Mouse (Mus musculus) layer of hippocampus, adult 9-11 months (tissue): ENCODE results near the gene Ccnk.

ENCODE experiments used
- DNase-seq: peaks from one replicate; pipeline ENCODE4 v3.0.0; 2022

Ccnk gene

DNA sequence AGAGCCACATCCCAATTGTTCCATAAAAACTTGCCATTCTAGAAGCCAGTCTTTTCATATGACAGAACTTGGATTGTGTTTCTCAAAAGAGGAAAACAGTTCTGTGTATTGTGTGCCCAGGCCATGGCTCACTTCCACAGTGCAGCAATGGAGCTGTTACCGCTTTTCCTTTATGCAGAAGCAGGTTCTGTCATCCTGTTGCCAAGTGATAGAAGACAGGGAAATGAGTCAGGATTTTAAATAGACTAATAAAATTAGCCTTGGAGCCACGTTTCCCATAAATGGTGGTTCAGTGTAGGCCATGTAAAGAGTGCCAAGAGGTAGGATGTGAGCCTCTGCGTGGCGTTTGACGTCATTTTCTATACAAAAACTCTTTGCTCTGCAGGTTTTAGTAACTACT lies 14.5 kb downstream of the Ccnk start:
- DNase-seq = peak; percentile 69

DNA sequence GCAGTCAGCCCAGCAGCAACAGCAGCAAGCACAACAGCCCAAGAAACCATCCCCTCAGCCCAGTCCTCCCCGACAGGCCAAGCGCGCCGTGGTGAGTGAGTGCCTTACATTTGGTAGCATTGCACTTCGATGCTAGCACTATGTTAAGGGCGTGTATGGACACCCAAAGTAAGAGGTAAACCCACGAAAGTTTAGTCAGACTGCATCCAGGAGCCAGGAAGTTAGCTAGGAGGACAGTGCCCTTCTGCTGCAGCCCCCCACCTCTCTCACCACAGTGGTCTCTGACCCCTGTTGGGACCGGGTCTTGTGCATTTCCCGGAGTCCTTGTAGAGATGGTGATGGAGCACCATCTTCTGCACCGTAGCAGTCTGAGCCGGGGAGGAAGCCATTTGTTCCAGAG lies 16.4 kb downstream of the Ccnk start:
- DNase-seq = no peak

DNA sequence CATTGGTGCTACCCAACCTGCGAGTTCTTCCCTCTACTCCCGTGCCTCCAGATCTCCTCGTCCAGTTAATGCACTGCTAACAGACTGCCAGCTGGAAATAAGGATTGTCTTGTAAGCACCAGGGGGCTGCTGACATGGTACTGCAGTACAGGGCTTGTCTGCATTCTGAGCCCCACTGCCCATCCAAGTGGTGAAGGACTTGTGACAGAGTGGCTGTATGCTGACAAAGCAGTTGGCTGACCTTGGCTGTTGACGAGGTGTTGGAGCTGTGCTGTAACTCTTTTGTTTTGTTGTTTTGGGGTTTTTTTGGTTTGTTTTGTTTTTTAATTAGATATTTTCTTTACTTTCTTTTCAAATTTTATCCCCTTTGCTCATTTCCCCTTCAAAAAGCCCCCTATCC lies 19.1 kb downstream of the Ccnk start:
- DNase-seq = no peak

DNA sequence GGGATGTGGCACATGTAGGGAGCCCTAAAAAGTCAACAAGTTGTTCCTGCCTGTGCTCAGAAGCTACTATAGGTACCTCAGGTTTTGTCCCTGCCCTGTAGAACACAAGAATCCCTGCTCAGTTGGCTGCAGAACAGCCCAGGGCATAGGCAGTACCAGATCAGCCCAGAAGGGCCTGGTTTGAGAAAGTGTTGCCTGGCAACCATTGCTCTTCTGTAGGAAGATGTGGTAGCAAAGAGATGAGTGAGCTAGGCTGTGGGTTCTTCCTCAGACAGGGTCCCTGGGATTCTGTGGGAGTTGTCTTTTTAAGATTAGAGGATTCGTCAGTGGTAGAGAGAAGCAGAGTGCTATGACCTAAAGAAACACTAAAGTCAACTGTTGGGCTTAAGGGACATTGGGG lies 20.7 kb downstream of the Ccnk start:
- no peak for DNase-seq

DNA sequence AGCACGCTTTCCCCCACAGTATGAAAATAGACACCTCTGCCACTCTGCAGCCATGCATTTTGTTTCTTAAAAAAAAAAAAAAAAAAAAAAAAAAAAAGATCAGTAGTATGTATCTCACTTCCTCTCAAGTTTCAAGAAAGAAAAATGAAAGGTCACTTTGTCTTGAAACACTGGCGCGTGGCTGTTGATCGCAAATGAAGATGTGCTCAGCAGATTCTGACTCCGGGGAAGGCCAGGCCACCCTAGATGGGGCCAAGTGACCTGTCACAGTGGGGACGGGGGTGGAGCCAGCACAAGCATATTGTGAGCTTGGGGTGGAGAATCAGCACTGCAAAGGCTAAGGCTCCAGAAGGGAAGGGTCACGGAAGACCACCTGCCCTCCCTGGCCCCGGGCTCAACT lies 24.5 kb downstream of the Ccnk start:
- no peak for DNase-seq

DNA sequence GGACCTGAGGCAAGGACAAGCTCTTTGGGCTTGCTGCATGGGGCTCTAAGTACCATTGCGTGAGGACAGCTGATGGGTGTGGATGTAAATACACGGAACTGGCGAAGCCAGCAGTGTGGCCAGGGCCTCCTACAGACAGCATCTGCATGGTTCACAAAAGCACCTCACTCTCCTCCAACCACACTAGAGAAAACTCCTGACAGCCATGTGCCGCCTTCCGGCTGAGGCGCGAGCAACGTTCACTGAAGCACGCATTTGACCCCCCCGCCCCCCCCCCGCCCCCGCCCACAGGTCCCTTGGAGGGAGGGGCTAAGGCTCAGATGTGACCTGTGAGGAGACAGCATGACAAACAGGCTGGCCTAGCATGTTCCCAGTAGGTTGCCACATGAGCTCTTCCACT lies 25.6 kb downstream of the Ccnk start:
- no peak for DNase-seq

DNA sequence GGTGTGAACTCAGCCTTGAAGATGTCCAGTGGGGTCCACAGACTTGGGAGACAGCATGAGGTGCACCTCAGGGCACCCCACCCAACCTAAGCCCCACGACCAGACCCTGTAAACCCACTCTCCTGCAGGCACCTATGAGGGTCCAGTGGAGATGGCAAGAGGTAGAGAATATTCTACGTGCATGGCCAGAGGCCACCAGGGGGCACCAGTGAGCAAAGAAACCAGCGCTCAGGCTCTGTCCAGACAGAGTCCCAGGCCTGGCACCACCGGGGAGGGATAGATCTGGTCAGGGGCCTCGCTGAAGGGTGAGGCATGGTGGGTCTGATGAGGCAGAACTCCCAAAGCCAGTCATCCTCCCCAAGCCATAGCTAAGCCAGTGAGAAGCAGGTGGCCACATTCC lies 27.3 kb downstream of the Ccnk start:
- no peak for DNase-seq

DNA sequence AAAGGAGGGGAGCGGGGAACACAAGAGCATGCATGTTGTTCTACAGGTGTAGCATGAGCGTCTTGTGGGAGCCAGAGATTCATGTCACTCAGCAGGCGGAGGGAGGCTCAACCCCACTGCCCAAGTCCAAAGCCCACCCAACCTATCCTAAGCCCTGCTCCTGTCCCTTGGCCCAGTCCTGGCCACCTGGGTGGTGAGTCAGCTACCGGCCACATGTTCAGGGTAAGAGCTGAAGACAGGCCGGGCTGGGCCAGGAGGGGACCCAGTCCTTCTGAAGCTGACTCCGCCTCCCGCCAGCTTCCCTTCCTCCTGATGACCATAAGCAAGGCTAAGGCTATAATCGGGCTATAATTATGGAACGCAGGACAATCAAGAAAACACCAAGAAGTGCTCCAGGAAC lies 28.8 kb downstream of the Ccnk start:
- DNase-seq = no peak

DNA sequence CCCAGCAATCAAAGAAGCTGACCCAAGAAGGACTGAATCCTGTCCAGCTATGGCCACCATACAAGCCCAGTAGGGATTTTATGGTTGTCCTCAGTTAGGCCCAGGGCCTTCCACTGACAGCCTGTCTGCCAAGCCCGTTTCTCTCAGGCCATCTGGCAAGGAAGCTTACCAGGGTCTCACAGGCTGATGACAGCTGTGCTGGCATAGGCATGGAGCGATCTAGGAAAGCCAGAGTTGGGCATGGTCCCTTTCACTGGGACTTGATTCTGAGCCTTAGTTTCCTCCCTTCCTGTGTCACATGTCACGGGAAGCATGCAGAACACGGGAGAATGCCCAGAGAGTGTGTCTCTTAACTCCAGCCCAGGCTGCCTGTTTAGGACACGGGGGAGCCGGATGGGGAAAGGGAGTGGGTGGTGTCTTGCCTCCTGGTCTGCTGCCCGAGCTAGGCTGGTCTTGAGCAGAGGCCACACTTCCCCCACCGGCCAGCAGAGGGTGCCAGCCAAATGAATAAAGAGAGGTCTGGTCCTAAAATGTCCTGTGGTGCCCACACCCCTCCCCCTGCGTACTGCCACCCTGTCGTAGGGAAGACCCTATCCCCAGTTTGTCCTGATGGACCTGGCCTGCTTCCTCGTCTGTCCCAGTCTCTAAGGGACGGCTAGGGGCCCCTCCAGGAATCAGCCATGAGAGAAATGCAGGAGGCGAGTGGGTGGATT lies 29.5 kb downstream of the Ccnk start:
- DNase-seq = peak; percentile 59

DNA sequence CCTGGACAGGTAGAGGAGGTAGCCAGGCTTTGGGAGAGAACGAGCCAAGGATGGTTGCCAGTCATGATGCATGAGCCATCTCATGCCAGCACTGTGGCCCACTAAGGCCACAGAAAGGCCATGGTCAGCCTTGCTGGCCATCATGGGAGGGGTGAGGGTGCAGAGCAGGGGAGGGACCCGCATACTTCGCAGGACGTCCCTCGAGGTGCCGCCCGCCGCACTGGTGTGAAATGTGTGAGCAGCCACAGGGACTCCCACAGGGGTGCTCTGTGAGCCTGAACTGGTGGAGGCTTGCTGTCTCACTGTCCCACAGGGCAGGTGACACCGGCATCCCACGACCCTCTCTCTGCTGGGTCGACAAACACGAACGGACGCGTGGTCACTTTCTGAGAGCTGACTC lies 31.2 kb downstream of the Ccnk start:
- DNase-seq = no peak

DNA sequence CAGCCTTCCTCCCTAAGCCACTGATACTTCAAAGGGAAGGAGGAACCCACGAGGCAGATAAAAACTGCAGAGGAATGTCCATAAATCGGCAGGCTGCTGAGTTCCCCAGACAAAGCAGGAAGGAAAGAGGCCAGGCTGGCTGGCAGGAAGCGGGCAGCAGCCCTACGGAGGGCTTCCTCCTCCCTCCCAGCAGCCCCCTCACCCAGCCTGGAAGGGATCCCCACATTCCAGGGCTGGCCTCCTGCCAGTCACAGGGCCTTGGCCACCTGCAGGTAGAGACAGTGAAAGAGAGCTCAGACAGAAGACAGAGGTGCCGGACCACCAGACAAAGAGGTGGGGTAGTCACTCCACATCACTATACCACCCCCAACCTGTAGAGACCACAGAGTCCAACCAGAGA lies 32.7 kb downstream of the Ccnk start:
- DNase-seq = no peak

DNA sequence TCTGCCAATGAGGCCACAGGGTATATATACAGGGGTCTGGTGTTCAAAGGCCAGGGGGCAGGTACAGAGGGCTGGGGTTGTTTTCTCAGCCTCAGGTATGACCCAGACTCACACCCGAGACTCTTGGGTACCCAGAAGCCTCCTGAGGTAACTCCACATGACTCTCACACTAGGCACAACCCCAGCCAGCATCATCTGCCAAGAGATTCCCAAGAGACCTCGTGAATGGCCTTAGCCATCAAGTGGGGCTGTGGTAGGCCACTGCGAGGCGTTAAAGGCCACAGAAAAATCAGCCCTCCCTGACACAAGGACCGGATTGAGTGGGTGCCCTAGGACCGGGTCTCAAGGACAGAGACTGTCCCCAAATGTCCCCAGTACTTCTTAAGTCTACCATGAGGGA lies 33.1 kb downstream of the Ccnk start:
- DNase-seq = no peak

DNA sequence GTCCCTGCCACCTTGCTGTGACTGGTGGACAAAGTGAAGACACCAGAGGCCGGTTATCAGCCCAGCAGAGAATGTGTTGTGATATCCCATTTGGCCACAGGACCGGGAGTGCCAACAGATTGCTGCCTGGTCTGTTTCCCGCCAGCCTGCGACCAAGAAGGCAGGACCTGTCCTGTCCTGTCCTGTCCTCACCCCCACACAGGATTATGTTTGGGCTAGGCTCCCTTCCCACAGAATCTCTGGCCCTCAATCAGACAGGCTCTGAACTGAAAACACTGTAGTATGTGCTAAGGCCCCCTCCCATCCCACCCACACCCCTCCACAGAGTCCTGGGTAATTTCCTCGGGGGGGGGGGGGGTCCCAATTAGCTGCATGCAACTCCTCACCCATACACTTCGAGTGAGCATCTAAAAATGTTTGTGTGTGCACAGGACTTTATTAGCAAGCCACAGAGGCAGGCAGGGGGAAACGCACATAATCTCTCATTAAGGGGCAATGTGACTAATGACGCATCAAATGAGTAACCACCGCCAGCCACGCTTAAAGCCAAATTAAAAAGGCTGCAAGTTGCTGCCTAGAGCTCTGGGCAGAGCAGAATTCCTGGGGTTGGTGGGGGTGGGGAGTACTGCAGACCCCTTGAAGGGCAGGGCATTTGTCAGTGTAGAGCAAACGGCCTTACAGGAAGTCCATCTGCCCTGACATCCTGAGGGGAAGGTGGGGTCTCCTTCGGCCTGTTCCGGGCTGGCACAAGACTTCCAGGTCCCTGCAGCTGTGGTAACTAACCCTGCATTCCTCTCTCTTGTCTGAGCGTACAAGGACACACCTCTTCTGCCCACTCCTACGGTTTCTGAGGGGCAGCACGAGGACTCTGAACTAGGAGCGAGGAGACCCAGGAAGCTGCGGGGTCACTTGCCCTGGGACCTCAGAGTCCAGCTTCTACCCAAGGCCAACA lies 34.0 kb downstream of the Ccnk start:
- no peak for DNase-seq

DNA sequence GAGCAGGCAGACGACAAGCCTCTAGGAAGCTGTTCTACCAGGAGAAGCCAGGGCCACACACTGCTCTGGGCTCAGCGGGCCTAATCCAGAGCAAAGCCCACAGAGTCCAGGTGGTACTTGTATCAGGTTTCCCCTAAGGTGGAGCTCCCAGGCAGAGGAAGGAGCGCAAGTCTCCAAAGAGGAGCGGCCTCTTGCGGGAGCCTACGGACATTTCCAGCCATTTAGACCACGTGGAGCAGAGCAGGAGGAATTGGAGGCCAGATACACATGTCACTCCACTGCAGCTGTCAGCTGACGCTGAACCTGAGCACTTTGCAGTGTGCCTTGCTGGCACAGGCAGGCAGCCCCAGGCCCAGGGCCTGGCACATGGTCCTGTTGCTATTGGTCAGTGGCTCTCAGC lies 35.7 kb downstream of the Ccnk start:
- DNase-seq = no peak

DNA sequence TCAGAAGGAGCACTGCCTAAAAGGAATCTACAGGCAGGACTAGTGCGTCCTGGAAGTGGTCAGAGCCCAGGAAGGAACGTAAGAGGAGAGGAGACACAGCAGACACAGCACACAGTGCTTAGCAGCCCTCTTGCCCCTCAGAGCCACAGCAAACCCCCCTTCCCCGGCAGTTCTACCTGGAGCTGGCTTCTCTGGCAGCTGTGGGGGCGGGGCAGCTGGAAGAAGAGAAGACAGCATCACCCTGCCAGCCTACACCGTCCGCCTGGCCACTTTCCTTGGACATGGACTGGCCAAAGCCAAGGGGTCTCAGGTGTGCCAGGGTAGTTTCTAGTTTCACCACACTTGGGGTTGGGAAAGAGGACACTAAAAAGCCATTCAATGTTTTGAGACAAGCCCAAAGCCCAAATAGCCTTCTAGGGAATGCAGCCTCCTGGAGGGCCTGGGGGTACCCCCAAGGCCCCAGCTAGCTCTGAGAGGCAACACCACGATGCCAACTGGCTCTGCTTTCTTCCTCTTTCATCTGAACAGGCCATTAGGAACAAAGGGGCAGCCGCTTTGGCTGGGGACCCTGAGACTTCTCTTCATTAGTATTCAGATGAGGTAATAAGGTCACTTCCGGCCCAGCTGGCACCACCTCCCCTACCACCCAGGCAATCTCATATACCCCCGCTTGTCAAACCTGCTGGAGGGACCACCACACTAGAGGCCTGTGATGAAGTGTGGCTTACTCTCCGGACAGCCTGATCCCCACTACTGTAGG lies 37.4 kb downstream of the Ccnk start:
- no peak for DNase-seq

DNA sequence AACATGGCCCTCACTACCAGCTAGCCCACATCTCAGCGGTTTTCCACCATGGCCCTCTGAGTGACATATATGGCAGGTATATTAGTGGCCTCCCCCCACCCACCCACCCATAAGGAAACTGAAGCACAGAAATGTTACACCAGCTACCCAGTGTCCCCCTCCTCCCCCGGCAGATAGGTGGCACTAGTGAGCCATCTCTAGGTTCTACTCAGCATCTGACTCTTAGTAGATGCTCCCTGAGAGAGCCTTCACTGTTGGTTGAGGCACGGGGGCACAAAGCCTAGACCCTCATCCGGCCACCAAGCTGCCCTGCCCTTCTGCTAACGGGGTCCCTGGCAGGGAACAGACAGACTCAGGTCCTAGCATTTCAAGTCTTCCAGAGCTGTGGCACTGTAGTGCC lies 38.2 kb downstream of the Ccnk start:
- no peak for DNase-seq

DNA sequence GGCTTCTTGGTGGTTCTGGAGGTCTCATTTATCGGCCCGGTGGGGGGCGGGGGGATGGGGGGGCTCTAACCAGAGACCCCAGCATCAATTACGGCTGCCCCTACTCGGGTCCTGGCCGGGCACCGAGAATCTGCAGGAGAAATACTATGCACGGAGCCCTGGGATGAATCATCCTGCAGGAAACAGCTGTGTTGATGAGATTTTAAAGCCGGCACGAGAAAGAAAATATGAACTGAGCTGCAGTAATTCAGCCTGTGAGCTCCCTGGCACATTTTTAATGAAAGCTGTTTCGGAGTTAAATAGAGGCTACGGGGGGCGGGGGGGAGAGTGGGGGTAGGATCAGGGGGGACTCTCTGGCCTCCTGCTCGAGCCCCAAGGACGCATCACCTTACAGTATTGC lies 39.8 kb downstream of the Ccnk start:
- no peak for DNase-seq

DNA sequence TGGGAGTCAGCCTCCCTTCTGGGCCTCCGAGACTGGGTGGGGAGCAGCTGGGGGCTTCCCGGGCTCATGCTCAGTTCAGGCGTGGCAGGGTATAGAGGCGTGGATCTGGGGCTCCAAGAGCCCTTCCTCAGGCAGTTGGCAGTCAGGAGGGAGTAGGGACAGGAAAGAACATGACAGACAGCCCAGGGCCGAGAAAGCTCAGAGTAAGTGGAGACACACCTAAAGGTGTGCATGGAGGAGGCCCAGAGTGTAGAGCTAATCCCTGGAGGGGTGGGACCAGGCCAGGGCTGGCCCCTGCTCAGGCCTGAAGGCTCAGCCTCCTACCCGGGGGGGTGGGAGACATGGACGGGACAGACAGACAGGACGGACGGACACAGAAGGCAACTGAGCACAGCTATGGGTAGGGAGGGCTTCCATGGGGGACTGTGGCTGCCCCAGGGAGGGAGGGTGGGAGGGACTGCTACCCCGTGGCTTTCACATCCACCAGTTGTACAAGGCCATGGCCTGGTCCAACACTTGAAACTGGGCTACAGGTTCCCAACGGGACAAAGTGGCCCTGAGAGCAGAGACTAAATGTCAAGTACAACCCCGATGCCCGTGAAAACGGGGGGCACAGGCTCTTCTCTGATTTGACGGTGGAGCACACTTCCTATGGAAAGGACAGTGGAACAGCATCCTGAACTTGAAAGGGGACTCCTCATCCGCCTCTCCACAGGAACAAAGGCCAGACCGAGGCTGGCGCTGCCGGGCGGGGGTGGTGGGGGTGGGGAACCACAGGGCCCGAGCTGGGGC lies 40.6 kb downstream of the Ccnk start:
- DNase-seq = no peak

DNA sequence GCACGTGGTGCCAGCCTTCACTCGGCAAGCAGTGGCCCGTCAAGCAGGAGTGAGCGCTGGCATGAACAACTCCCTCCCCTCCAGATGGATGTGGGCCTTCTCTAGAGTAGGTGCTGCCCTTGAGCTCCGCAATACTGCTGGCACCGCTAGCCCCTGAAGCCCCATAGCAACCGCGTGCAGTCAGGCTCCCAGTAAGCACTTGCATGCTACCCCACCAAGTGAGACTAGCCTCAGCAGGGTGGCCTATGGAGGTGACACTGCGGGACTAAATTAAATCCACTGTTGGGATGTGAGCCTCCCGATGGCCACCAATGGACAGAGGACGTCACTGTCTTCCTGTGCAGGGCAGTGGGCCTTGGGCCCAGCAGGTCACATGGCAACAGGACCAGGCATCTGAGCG lies 41.2 kb downstream of the Ccnk start:
- no peak for DNase-seq

DNA sequence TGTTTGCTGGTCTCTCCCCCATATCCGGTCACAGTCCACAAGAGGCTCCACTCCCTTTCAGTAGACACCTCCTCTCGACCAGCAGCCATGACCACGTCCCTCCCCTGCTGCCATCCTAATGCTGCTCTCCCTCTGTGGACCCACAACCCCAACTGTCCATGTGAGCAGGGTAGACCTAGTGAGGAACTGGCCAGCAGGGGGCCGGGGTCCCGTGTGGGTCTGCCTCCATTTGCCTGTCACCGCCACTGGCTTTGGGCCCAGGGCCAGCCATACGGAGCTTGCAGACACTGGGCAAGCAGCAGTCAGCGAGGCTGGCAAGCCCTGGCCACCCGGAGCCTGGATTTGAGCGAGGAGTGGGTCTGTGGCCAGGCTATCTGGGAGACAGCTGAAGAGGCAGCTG lies 41.8 kb downstream of the Ccnk start:
- DNase-seq = no peak

DNA sequence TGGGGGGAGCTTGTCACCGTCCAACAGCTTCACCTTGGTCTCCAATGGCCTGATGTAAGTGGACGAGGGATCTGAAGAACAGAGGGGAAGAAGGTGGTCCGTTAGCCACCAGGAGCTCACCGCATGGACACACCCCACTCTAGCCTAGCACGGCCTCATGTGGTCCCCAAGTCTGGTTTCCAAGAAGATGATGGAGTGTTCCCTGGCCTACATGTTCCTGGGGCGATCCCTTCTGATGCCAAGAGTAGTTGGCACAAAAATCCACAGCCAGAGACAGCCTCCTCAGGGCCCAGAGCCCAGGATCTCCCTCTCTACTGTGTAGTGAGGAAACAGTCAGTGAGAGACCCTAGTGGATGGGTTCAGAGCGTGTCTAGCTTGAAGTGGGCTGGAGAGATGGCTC lies 42.3 kb downstream of the Ccnk start:
- no peak for DNase-seq

DNA sequence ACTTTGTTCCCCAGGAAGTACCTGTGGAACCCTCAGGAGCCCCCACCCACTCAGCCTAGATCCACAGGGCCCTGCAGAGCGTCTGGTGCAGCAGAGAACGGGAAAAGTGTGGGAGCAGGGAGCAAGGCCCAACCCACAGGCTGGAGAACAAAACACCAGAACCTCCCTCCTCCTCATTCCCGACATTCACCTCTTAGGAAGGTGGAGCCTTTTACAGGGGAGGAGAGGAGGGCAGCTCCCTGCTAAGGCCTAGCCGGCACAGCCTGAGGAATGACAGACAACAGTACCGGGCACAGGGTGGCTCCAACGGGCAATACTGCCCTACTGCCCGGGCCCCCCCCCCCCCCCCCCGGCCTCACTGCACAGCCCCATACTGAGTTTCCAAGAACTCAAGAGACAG lies 44.0 kb downstream of the Ccnk start:
- no peak for DNase-seq

DNA sequence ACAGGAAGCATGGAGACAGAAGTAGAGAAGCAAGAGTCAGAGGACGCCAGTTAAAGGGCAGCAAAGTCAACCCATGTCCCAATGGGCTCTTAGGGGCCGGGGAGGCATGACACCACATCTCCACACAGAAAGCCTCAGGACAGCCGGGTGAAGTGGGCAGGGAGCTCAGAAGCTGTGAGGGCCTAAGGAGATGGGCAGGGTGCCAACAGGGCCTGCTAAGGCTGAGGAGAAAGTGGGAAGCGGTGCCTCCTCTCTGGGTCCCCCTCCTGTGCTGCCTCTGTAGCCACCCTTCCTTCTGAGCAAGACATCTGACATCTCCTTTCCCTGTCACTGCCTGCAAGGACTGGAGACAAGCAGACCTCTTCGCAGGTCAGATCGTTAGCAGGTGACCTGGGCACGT lies 46.4 kb downstream of the Ccnk start:
- peak; percentile 71 for DNase-seq
